ENCODE assay signal across 25 mouse cellular contexts in genomic region chr4:152189071-152189470, GRCm38 (mm10). TPM values are rescaled to one million over a fixed set of nuclear protein-coding genes. Genes with fewer than 3 reads are reported as not detected.
DNase-seq lines count a peak whose midpoint lies in the region; TF ChIP-seq lines count a peak whose summit lies in the region.
"Had no signal": no experiment of that assay in that cellular context is flagged by ENCODE, and none has a peak within 500 bp of the region (broad histone marks: within the 10 kb centered on the region; RNA-seq: fewer than 3 reads in every experiment).

No protein-coding gene starts in this region.

- H3K27ac ChIP-seq in layer of hippocampus, adult 2 months = peak overlapping the region; percentile 76; the same call in 1 of the 2 replicates
- peak overlapping the region; percentile 50; the same call in 1 of the 2 replicates for H3K27ac ChIP-seq in MEL (ENCODE audit: control insufficient read depth, low read depth, low read length)
- H3K27ac ChIP-seq in macrophage = peak overlapping the region; percentile 86
- H3K27ac ChIP-seq: embryonic facial prominence, embryonic 10.5 days; hindbrain, embryonic 12.5 days; intestine, embryonic 15.5 days had no signal

- no peak for TF ChIP-seq RAD21 in MEL (IDR thresholded peaks at IDR 0.05; ENCODE audit: low read depth, low read length)

- no peak for DNase-seq in layer of hippocampus, adult 2 months (ENCODE audit: low spot score in 2 of 2)
- DNase-seq in layer of hippocampus, adult 18-20 months (ENCODE audit: low spot score in 2 of 2) = no peak
- peak; percentile 66 for DNase-seq in CD4-positive helper T cell, adult 2 months (ENCODE audit: low read depth, low spot score)
- no peak for DNase-seq in MEL (ENCODE audit: low read depth, low spot score)
- DNase-seq in adrenal gland, postnatal 4 days (ENCODE audit: low spot score in 2 of 2) = no peak
- no peak for DNase-seq in gastrocnemius, postnatal 25 days
- DNase-seq: adrenal gland, postnatal 14 days; cerebellum, adult 2 months; cerebellum, postnatal 10 days; heart, postnatal 36 days had no signal

- no peaks in the 10 kb centered on the region for H3K9me3 ChIP-seq in MEL (replicated peaks; ENCODE audit: insufficient read depth, low read length)
- H3K9me3 ChIP-seq: embryonic facial prominence, embryonic 10.5 days; G1E; heart, embryonic 13.5 days; hindbrain, embryonic 12.5 days; intestine, embryonic 15.5 days had no signal

- H3K36me3 ChIP-seq in MEL (ENCODE audit: control insufficient read depth in 1 of 2, insufficient read depth in 2 of 2, low read length in 2 of 2) (peaks cover 0 to 53% of the 10 kb centered on the region in 2 experiments; a peak in 2 of 4 replicates), macrophage (ENCODE audit: inconsistent target) (no peaks in the 10 kb centered on the region)
- H3K36me3 ChIP-seq: embryonic facial prominence, embryonic 10.5 days; hindbrain, embryonic 12.5 days; intestine, embryonic 15.5 days had no signal

- H3K27me3 ChIP-seq in MEL (ENCODE audit: control insufficient read depth in 1 of 2, insufficient read depth in 2 of 2, low read length in 2 of 2) = no peaks in the 10 kb centered on the region
- H3K27me3 ChIP-seq: heart, embryonic 13.5 days; hindbrain, embryonic 12.5 days; intestine, embryonic 15.5 days had no signal

- H3K4me1 ChIP-seq in MEL (ENCODE audit: control insufficient read depth in 1 of 2, insufficient read depth in 2 of 2, low read length in 2 of 2) = peaks cover 40 to 64% of the 10 kb centered on the region in 2 experiments

- H3K79me2 ChIP-seq in MEL (ENCODE audit: control insufficient read depth, insufficient read depth, low read length, poor library complexity) (peaks cover 44% of the 10 kb centered on the region), macrophage (ENCODE audit: inconsistent target) (peaks cover 37% of the 10 kb centered on the region)

- 78% methylated on average over 6 of the region's 6 CpGs for WGBS in macrophage (ENCODE audit: missing documents)

- TF ChIP-seq CTCF in layer of hippocampus, adult 2 months (conservative IDR thresholded peaks at IDR 0.05) = no peak
- no peak for TF ChIP-seq CTCF in MEL (IDR thresholded peaks at IDR 0.05 in 2 of 3, conservative IDR thresholded peaks at IDR 0.05 in 1 of 3; ENCODE audit: control insufficient read depth in 1 of 3, insufficient read depth in 1 of 3, low read depth in 2 of 3, low read length in 3 of 3, poor library complexity in 1 of 3, severe bottlenecking in 1 of 3)

- no peak overlapping the region for H3K9ac ChIP-seq in MEL (ENCODE audit: control insufficient read depth, low read depth, low read length, poor library complexity, severe bottlenecking)
- H3K9ac ChIP-seq: heart, embryonic 13.5 days; hindbrain, embryonic 12.5 days; intestine, embryonic 15.5 days had no signal

- TF ChIP-seq EP300 in MEL (IDR thresholded peaks at IDR 0.05; ENCODE audit: low read depth in 1 of 2, low read length in 2 of 2) = no peak

- no peak for TF ChIP-seq POLR2A in MEL (IDR thresholded peaks at IDR 0.05; ENCODE audit: control insufficient read depth in 1 of 2, insufficient read depth in 1 of 2, low read depth in 1 of 2, low read length in 2 of 2, poor library complexity in 1 of 2)

- H3K4me3 ChIP-seq in layer of hippocampus, adult 2 months = no peak overlapping the region
- H3K4me3 ChIP-seq in MEL (ENCODE audit: control insufficient read depth in 1 of 2, insufficient read depth in 1 of 2, low read depth in 2 of 2, low read length in 2 of 2) (no peak overlapping the region), macrophage (ENCODE audit: inconsistent target) (no peak overlapping the region)
- H3K4me3 ChIP-seq: embryonic facial prominence, embryonic 10.5 days; heart, embryonic 13.5 days; hindbrain, embryonic 12.5 days; intestine, embryonic 15.5 days had no signal

TF ChIP-seq in MEL, 35 proteins besides CTCF, POLR2A, EP300 and RAD21:
- TF ChIP-seq TBP (IDR thresholded peaks at IDR 0.05; ENCODE audit: low read depth, low read length) = no peak
- TF ChIP-seq ZNF384 (IDR thresholded peaks at IDR 0.05; ENCODE audit: low read depth, low read length) = 0 out of 2 replicates have a peak, but pooled peaks have one; percentile 41
- no peak for TF ChIP-seq ZMIZ1 (IDR thresholded peaks at IDR 0.05; ENCODE audit: low read depth, low read length)

RNA-seq across cellular contexts. Expression of gene Acot7, which starts 11.1 kb away (rescaled TPM):
- 100 to 1,000 TPM; 306 to 335 TPM for total RNA-seq in layer of hippocampus, adult 2 months (2021)
- total RNA-seq in layer of hippocampus, adult 18-20 months (2021) = 100 to 1,000 TPM; 329 to 352 TPM
- 81.8 and 92.7 TPM in 2 replicates for total RNA-seq in MEL (2012; rRNA removed)
- 100 to 1,000 TPM in 1 of 2 experiments, not detected in 1; 127 TPM for polyA plus RNA-seq in MEL (2012; ENCODE audit: insufficient read depth in 1 of 2, insufficient read length in 2 of 2, low read depth in 1 of 2, low replicate concordance in 2 of 2, missing spikeins in 1 of 2)
- 10 to 100 TPM in 14 of 26 experiments, 1 to 10 TPM in 12; 2.1 to 42.1 (median 11.4) TPM for total RNA-seq in macrophage (2018; cell fraction: chromatin; rRNA removed)
- 10 to 100 TPM; 12.8 to 47.7 (median 23.1) TPM for total RNA-seq in macrophage (2018; cell fraction: cytosol; rRNA removed)
- 10 to 100 TPM in 14 of 26 experiments, 1 to 10 TPM in 12; 3.1 to 46.7 (median 10.3) TPM for total RNA-seq in macrophage (2018; cell fraction: nucleus; rRNA removed)
- polyA plus RNA-seq in macrophage (2018) = 18.0 to 35.3 TPM (median 23.7 TPM) in 3 replicates
- 10 to 100 TPM; 39.1 to 44.4 TPM for total RNA-seq in adrenal gland, postnatal 4 days (2021)
- 10 to 100 TPM; 15.4 to 19.1 TPM for total RNA-seq in gastrocnemius, postnatal 25 days (2021)

RNA-seq across cellular contexts. Expression of gene Hes2, which starts 30.4 kb away (rescaled TPM):
- total RNA-seq in layer of hippocampus, adult 2 months (2021) = not detected
- not detected for total RNA-seq in layer of hippocampus, adult 18-20 months (2021)
- total RNA-seq in MEL (2012; rRNA removed) = 0.20 TPM in 1 of 2 replicates, not detected in the other
- under 1 TPM in 1 of 2 experiments, not detected in 1; 0.28 TPM for polyA plus RNA-seq in MEL (2012; ENCODE audit: insufficient read depth in 1 of 2, insufficient read length in 2 of 2, low read depth in 1 of 2, low replicate concordance in 2 of 2, missing spikeins in 1 of 2)
- under 1 TPM in 1 of 26 experiments, not detected in 25; 0.33 TPM for total RNA-seq in macrophage (2018; cell fraction: chromatin; rRNA removed)
- total RNA-seq in macrophage (2018; cell fraction: cytosol; rRNA removed) = under 1 TPM in 4 of 26 experiments, not detected in 22; 0.04 to 0.10 (median 0.06) TPM
- not detected for total RNA-seq in macrophage (2018; cell fraction: nucleus; rRNA removed)
- 0.10 TPM in 1 of 3 replicates, not detected in the others for polyA plus RNA-seq in macrophage (2018)
- not detected for total RNA-seq in adrenal gland, postnatal 4 days (2021)
- total RNA-seq in gastrocnemius, postnatal 25 days (2021) = not detected
- total RNA-seq: adrenal gland, adult 18-20 months; adrenal gland, postnatal 14 days; gastrocnemius, adult 8-10 months; granulocyte monocyte progenitor cell, adult 5-6 weeks; heart, adult 8-10 months; heart, postnatal 36 days had no signal
- polyA plus RNA-seq: activated CD4-positive, CD25-positive, alpha-beta regulatory T cell, adult 4 months; C2C12; cerebellum, adult 2 months; forebrain, embryonic 14.5 days; heart, embryonic 13.5 days; heart, postnatal 0 days; hindbrain, embryonic 16.5 days had no signal

RNA-seq across cellular contexts. Expression of gene Espn, which starts 36.9 kb away (rescaled TPM):
- 1 to 10 TPM; 1.2 to 1.9 TPM for total RNA-seq in layer of hippocampus, adult 2 months (2021)
- total RNA-seq in layer of hippocampus, adult 18-20 months (2021) = 1 to 10 TPM; 2.8 to 3.0 TPM
- total RNA-seq in MEL (2012; rRNA removed) = 4.5 and 5.0 TPM in 2 replicates
- polyA plus RNA-seq in MEL (2012; ENCODE audit: insufficient read depth in 1 of 2, insufficient read length in 2 of 2, low read depth in 1 of 2, low replicate concordance in 2 of 2, missing spikeins in 1 of 2) = 10 to 100 TPM in 1 of 2 experiments, not detected in 1; 19.6 TPM
- 1 to 10 TPM in 4 of 26 experiments, under 1 TPM in 17, not detected in 5; 0.20 to 1.7 (median 0.63) TPM for total RNA-seq in macrophage (2018; cell fraction: chromatin; rRNA removed)
- 1 to 10 TPM in 1 of 26 experiments, under 1 TPM in 25; 0.09 to 1.0 (median 0.39) TPM for total RNA-seq in macrophage (2018; cell fraction: cytosol; rRNA removed)
- total RNA-seq in macrophage (2018; cell fraction: nucleus; rRNA removed) = 1 to 10 TPM in 3 of 26 experiments, under 1 TPM in 13, not detected in 10; 0.18 to 1.5 (median 0.51) TPM
- polyA plus RNA-seq in macrophage (2018) = 0.34 to 0.42 TPM (median 0.34 TPM) in 3 replicates
- 1 to 10 TPM; 1.0 to 5.1 TPM for total RNA-seq in adrenal gland, postnatal 4 days (2021)
- under 1 TPM; 0.23 to 0.38 TPM for total RNA-seq in gastrocnemius, postnatal 25 days (2021)
- total RNA-seq: granulocyte monocyte progenitor cell, adult 5-6 weeks had no signal
- polyA plus RNA-seq: forebrain, embryonic 14.5 days had no signal
